Mouse (Mus musculus): ENCODE measurements around the gene Lrrc20.

GRCm38 (mm10) chr10:61468900-61469299 lies 6.7 kb upstream of the Lrrc20 start:
- no peak for TF ChIP-seq CTCF (IDR thresholded peaks at IDR 0.05; ENCODE audit: control insufficient read depth, insufficient read depth, low read length)
- no peak for TF ChIP-seq POLR2A (IDR thresholded peaks at IDR 0.05; ENCODE audit: borderline replicate concordance, control insufficient read depth, low read depth, low read length)

All from bone marrow, adult 2 months (tissue).